In the genomic region with DNA sequence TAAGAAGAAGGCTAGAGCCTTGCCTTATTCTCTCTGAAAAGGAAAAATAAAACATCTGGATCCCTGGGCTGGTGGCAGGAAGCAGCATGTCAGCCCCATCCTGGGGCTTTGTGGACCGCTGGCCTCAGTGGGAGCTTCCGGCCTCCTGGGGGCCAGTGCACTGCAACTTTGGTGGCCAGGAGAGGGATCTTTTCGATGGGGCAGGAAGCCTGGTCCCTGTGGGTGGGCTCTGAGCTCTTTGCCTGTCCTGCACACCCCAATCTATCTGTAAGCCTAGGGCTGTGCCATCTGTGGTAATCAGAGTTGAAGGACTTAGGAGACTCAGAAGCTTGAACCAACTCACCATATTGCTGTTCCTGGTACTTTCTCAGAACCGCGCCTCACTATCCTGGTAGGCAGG, we compare ENCODE assay signal across 12 mouse cellular contexts.
"Had no signal": no experiment of that assay in that cellular context is flagged by ENCODE, and none has a peak within 500 bp of the region (broad histone marks: within the 10 kb centered on the region; RNA-seq: fewer than 3 reads in every experiment).

No protein-coding gene starts in this region.

- H3K27ac ChIP-seq: left cerebral cortex, adult 2 months; limb, embryonic 15.5 days; liver, embryonic 12.5 days; midbrain, embryonic 12.5 days had no signal

- ATAC-seq: intestine, embryonic 16.5 days; midbrain, embryonic 16.5 days had no signal

- DNase-seq: kidney, adult 9 months; kidney, postnatal 14 days; lung, embryonic 14.5 days; lung, postnatal 10 days; right cerebral cortex, adult 18-20 months; right cerebral cortex, postnatal 25 days had no signal

- H3K36me3 ChIP-seq: limb, embryonic 15.5 days; liver, embryonic 12.5 days; midbrain, embryonic 12.5 days had no signal

- H3K27me3 ChIP-seq: limb, embryonic 15.5 days; midbrain, embryonic 12.5 days had no signal

- H3K9me3 ChIP-seq: limb, embryonic 15.5 days; liver, embryonic 12.5 days; midbrain, embryonic 12.5 days had no signal

- H3K4me2 ChIP-seq: limb, embryonic 15.5 days; liver, embryonic 12.5 days; lung, embryonic 14.5 days; midbrain, embryonic 12.5 days had no signal

- H3K9ac ChIP-seq: limb, embryonic 15.5 days; liver, embryonic 12.5 days; lung, embryonic 14.5 days; midbrain, embryonic 12.5 days had no signal

- H3K4me1 ChIP-seq: liver, embryonic 12.5 days; midbrain, embryonic 12.5 days had no signal

- H3K4me3 ChIP-seq: left cerebral cortex, adult 2 months; limb, embryonic 15.5 days; liver, embryonic 12.5 days; midbrain, embryonic 12.5 days had no signal
